Mouse (Mus musculus) erythroblast, embryonic 14.5 days (primary cell): ENCODE data around the gene Rbpms2.

ENCODE experiments used
- GATA1 ChIP-seq: IDR thresholded peaks from 2 replicates; pipeline ENCODE4 v1.6.1; 2012; ENCODE audit warnings: low read length, inconsistent platforms, mixed read lengths
- TAL1 ChIP-seq: IDR thresholded peaks from 3 replicates; pipeline ENCODE4 v1.6.1; 2012; ENCODE audit warnings: low read length, inconsistent platforms, mixed read lengths

DNA sequence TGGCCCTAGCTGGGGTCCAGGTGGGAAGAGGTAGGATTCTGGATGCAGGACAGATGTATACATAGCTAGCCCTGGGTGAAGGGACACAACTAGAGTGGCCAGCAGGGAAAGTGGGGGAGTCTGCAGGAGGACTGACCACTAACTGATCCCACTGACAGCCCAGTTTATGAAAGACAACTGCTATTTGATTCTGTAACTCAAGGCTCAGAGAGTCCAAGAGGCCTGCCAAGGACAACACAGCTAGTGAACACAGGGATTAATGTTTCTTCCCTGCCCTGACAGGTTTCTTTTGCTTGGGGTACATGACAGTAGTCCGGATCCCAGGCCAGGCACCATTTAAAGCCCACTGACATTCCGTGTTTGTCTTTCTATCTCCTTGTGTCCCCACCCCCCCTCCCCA is 22.3 kb upstream of the Rbpms2 start:
- TF ChIP-seq TAL1 (no peak), GATA1 (no peak)
